Mouse (Mus musculus) ovary, postnatal 36 days (tissue): ENCODE measurements around the gene Arhgap27.
A peak's percentile ranks its signal among the peaks of the same experiment; 100 is the strongest.
"Not testable (repeated sequence)": the region's sequence is repeated elsewhere in the genome, so short reads cannot be mapped to it uniquely, and the experiment has no call there.

ENCODE experiments used
- DNase-seq: peaks from one replicate; pipeline ENCODE4 v3.0.0; 2022; ENCODE audit warnings: low spot score, mixed read lengths

Arhgap27 gene

DNA sequence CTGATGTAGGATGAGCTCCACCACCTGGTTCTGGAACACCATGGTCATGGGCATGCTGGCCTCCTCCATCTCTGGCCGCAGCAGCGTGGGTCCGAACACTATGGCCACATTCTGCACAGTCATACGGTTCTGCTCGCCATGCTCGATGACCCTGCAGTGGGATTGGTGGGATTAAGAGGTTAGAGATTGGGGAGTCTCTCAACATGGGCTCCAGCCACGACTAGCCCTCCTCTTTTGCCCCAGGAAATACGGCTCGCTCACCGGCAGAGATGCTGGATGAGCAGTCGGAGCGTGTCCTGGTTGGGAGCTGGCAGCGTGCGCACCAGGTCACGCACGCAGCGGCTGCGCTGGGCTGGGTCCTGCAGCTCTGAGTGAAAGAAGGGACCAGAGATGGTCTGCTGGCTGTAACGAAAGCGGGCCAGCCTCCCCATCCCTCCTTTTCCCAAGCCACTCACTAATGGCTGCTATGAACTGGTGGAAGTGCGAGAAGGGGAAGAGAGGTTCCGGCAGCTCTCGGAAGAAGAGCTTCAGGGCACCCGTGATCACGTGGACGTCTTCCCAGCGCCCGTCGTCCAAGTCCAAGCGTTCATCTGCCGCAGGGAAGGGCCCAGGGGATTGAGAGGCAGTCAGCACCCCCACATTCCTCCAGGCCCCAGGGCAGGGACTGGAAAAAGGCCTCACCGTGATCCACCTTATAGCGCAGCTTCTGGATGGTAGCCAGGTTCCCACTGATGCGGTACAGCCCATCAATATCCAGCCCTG is 30.4 kb downstream of the Arhgap27 start:
- DNase-seq, result no peak

DNA sequence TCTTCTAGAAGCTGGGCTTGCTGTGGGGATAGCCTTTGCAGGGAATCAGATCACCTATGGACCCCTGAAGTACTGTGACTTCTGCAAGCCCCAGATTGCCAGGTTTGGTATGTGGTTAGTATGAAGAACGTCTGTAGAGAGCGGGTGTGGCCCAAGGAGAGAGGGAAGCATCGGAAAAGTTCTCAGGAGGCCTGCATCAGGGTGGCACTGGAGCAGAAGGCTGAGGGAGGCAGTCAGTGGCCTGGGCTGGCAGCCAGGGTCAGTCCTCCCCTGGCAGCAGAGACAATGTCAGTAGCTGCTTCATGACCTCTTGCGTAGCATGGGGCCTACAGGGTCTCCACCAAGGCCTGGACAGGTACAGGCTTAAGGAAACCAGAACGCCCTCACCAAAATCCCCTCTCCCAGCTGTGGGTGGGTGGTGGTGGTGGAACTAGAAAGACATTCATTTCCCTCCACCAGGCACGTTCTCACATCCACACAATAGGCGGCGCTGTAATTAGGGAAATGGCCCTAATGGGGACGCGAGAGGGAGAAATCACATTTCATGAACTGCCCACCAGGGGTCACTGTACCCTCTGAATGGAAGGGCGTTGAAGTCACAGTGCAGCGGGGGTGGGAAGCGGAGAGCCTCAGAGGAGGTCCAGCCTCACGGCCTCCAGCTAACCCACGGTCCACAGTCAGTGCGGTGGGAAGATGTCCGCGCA is 31.2 kb downstream of the Arhgap27 start:
- DNase-seq, result peak; percentile 72

DNA sequence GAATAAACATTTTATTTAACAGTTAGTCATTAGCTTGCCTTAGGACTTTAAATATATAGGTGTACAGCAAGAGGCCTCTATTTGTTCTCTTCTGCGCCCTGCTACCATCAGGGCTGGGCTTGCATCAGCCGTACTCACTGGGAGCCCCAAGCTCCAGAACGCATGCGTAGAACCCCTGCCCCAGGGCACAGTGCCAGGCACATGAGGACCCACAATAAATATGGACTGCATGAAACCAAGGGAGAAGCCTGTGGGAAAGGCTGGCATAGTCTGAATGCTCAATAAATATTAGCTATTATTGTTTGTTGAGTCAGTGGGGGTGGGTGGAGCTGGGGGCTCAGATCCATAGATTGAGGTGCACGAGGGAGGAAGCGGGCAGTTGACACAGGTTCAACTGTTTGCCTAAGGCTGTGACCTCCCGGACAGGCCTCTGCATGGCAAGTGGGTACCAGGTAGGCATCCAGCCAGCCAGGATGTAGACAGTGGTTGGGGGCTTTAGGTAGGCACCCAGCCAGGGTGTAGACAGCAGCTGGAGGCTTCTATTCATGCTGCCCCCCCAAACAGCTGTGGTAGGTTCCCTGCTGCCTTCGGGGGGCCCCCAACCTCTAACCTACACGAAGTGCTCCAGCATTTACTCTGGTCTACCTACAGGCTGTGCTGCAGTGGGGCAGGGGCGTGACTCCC is 31.8 kb downstream of the Arhgap27 start:
- DNase-seq, result no peak

DNA sequence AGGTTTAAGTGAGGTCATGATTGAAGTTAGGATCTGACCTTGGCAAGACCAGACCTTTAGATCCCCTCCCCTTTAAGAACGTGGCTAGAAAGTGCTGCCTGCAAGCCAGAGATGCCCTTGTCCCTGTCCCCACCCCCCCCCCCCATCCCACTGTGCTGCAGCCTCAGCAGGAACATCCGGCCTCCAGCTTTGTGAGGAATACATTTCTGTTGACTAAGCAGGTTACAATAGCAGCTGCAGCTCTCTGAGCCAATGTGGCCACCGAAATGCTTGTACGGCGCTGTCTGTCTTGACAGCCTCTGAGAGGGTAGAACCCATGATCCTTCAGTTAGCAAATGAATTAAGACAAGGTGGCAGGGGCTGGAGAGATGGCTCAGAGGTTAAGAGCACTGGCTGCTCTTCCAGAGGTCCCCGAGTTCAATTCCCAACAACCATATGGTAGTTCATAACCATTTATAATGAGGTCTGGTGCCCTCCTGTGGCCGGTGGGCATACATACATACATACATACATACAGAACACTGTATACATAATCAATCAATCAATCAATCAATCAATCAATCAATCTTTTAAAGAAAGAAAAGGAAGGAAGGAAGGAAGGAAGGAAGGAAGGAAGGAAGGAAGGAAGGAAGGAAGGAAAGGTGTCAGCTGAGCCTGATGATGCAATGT is 32.7 kb downstream of the Arhgap27 start:
- DNase-seq, result no peak

DNA sequence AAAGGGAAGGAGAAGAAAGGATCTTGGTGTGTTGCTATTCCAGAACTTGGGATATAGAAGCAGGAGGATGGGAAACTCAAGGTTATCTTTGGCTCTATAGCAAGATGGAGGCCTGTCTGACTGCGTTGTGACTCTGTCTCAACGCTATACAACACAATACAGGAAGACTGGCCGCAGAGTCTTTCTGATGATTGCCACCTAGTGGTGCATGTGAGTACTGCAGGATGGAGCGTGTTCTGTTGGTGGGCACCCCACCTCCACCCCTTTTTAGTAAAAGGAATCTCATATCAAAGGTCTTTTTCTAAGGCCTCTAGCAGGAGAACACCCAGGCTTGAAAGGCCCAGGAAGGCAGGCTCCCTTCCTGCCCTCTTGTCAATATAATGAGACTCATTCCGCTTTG is 36.5 kb downstream of the Arhgap27 start:
- DNase-seq, result peak; percentile 57

DNA sequence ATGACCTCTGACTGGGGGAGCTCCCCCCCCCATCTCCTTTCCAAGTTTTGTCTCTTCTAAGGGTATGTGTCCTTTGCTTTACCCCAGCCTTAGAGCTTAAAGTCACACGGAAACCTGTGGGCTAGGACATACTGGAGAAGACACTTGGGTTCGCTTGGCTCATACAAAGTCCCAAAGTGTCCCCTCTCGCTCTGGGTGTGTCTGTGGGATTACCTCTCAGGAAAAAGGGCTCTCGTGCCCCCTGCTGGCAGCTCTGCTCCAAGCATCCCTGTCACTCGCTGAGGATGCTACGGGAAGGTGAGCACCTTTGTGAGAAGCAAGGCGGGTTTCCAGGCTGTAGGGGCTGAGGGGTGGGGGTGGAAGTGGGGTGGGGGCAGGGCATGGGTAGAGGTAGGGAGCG is 38.3 kb downstream of the Arhgap27 start:
- DNase-seq, result peak; percentile 67

DNA sequence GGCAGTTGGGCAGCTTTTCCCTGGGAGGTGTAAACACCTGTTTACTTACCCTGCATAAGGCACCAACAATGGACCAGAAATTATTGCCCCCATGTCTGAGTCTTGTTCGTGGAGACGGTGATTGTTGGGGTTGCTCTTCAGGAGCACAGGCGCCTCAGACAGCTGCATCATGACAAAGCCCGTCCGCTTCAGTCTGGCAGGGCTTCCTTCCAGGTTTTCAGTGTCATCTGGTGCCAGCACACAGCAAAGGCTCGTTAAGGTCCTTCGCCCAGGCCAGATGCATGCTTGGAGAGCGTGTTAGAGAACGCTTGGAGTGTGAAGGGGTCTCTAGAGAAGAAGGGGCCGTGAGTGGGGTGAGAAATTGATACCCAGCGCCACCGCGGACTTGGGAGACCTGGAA is 38.8 kb downstream of the Arhgap27 start:
- no peak for DNase-seq

DNA sequence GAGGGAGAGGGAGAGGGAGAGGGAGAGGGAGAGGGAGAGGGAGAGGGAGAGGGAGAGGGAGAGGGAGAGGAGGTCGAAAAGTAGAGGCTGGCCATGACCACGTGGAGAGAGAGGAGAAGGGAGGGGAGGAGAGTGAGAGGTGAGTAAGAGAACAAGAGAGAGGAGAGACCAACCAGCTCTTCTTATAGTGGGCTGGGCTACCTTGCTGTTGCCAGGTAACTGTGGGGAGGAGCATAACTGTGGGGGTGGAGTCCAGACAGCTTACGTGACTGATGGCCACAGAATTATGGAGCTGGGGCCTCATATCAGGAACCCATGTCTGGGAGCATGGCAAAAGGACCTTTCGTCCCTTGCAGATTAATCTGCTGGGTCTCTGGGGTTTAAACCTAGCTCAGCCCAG is 40.7 kb downstream of the Arhgap27 start:
- not testable (repeated sequence) for DNase-seq

DNA sequence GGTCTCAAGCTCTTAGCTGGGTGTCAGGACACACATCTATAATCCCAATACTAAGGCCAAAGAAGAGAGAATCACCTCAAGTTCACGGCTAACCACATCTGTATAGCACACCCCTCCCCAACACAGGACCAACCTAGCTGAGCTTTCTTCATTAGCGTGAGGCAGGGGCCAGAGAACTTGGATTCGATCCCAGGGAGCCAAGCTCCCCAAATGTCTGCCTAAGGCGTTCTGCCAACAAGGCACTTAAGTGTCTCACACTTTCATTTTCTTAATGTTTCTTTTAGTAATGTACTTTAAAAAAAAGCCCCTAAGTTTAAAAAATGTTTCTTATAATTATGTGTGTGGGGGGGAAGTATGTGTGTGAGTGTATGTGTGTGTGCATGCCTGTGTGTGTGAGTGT is 42.8 kb downstream of the Arhgap27 start:
- DNase-seq, result no peak

DNA sequence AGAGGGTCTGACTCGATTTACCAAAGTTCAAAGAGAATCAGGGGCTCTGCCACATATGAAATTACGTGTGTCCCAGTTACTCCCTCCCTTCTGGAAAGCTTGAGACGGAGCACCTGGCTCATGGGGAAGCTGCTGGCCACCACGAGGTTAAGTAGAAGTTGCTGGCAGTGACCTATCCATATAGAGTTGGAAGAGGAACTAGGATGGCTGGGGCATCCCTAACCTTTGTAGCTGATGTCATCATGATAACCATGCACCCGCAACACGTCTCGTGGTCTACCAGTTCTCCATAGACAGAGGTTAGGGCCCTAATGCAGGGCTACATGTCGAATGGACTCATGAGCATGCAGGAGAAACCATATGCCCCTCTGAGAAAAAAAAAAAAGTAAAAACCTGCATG is 43.3 kb downstream of the Arhgap27 start:
- DNase-seq, result no peak

DNA sequence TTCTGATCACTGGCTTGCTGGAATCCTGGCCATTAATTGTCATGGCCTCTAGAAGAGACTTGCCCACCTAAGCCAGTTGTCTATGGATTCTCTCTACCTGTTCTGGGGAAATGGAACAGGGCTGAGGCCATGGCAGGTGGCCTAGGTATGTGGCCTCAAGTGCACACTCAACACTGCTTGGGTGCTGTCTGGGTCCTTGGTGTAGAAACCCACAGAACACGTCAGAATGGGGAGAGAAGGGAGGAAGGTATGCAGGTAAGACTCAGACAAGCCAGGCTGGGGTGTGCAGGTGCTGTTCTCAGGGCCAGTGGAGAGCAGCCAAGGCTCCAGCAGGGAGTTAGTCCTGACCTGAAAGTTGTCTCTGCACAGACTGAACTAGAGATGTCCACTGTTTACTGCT is 45.5 kb downstream of the Arhgap27 start:
- DNase-seq, result no peak

DNA sequence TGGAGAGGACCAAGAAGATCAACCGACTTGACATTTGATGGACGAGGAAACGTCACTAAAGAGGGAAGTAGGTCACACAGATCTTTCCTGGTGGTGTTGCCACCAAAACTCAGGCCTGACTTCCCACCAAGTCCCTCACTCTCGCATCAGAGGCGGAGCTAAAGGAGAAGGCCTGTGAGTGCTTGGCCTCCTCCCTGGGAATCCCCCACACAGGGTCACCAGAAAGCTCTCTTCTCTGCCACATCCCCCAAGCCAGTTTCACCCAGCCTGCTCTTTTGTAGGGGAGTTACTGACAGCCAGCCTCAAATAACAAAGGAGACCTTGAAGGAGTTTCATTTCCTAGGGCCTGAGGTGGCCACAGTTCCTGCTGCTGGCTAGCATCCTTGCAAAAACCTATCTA is 48.1 kb downstream of the Arhgap27 start:
- DNase-seq, result no peak

DNA sequence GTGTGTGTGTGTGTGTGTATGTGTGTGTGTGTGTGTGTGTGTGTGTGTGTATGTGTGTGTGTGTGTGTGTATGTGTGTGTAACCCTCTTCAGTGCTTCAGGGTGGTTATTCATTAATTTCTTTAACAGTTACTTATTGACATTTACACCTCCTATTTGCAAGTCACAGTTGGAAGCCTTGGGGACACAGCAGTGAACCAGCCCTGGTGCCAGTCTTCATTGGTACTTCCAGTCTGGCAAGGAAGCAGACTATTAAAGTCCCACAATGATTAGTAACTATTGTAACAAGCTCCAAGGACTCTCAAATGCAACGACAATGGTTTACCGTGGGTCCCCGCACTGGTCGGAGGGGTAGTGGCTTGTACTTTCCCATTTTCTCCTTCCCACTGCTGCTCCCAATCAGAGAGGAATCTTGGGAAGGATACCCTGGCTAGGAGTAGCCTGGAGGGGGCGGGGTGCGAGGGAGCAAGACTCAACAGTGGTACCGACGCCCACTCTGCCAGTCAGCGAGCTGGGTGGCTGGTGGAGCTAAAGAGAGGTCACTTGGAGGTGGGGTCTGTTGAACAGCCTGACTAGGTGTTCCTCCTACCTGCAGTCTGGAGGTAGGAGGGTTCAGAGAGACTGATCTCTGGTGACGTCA is 48.6 kb downstream of the Arhgap27 start:
- DNase-seq, result no peak

DNA sequence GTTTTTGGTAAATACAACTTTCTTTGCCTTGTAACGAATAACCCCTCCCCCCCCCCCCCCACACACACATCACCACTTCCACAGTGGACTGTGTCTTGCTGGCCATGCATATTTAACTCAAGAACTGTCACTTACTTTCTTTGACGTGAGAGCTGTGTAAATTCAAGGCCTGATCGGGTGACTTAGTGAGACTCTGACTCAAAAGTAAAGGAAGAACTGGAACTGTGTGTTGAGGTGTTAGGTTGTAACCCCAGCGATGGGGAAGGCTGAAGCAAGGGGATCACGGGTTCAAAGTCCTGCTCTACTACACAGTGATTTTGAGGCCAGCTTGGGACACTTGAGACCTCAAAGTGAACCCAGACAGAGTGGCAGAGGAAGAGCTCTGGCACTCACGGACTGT is 50.0 kb downstream of the Arhgap27 start:
- no peak for DNase-seq

DNA sequence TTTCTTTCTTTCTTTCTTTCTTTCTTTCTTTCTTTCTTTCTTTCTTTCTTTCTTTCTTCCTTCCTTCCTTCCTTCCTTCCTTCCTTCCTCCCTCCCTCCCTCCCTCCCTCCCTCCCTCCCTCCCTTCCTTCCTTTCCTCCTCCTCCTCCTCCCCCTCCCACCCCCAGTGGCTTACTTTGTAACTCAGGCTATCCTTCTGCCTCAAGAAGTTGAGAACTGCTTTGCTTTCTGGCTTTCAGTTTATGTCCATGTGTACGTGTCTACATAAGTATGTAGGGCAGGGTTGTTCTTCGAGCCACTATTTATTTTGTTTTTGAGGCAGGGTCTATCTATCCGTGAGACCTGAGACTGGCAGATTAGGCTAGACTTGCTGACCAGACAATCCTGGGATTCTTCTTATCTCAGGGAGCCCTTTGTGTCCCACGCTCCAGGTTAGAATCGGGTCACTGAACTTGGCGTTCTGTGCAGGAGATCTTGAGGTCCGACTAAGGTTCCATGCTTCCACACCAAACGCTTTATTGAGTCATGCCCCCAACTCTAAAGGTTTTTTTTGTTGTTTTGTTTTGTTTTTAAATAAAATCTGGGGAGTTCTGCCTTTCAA is 50.7 kb downstream of the Arhgap27 start:
- DNase-seq, result no peak

DNA sequence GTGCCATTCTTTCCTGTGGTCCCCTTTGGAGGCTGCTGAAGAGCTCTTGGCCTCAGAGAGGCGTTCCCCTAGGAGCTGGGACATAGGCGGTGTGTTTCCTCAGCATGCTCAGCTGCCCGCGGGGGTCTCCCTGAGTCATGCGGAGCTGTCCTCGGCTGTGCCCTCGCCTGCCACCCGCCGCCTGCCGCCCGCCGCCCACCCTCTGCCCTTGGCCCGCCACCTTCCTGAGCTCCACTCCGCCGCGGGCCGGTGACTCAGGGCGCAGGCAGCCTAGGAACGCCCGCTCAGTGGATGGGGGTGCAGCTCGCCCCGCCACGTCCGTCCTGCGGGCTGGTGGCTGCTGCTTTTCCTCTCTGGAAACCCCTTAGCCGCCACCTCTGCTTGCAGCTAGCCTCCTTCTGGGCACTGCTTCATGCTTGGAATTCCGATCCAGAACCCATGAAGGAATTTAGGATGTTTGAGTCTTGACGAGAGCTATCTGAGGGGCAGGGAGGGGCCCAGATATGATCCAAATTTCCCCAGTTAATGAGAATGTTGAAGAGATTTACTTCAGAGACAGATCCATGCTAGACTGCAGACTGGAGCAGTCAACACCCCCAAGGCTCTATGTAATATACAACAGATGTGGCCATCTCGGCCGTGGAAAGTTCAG is 51.4 kb downstream of the Arhgap27 start:
- peak; percentile 70 for DNase-seq

DNA sequence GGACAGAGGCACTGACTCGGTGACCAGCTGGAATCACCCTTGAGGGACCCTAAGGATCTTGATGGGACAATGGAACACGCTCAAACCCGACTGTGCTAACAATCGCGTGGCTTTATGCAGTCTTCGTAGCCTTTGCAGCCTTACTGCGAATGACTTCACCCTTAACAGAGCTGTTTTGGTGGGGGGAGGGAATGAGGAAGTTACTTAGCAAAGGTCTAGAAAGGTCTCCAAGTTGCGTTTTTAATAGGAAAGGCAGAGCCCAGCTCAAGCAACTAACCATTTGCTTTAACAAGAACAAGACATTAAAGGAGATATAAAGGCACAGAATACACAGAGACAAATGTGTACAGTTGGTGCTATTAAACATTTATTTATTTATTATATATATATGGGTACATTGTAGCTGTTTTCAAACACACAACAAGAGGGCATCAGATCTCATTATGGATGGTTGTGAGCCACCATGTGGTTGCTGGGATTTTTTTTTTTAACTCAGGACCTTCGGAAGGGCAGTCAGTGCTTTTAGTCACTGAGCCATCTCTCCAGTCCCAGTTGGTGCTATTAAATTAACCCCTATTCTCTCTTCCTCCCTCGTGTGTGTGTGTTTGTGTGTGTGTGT is 53.4 kb downstream of the Arhgap27 start:
- DNase-seq, result no peak

DNA sequence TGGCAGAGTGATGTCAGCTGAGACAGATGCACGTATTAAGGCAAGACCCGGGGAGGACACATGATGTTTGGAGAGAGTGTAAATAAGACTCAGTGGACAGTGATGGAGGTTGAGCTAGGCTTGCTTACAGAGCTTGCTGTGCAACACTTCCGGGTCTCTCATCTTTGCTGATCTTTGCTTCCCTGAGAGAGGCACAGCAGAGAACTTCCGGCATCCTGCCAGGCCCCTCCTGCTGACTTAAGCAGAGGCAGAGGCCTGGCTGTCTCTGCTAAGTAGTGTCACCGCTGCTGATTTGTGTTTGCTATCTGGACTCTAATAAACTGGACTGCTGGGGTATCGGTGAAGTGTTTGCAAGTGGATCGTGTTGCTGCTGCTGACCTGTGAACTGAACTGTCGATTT is 55.6 kb downstream of the Arhgap27 start:
- no peak for DNase-seq

DNA sequence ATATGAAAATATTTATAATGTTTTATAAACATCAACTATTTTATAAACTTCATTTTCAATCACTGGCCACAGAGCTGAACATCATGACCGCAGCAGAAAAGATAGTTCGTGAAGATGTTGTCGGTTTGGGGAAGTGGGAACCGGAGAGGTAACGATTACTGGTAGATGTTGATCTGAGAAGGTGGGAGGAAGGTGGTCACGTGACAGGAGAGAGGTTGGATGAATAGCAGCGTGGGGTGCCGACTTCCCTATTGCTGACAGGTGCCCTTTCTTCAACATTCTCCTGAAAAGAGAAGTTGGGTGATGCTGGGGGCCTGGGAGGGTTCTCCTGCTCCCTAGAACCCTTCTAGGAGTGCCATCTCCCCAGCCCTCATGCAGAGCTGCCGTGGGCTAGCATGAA is 59.0 kb downstream of the Arhgap27 start:
- no peak for DNase-seq

DNA sequence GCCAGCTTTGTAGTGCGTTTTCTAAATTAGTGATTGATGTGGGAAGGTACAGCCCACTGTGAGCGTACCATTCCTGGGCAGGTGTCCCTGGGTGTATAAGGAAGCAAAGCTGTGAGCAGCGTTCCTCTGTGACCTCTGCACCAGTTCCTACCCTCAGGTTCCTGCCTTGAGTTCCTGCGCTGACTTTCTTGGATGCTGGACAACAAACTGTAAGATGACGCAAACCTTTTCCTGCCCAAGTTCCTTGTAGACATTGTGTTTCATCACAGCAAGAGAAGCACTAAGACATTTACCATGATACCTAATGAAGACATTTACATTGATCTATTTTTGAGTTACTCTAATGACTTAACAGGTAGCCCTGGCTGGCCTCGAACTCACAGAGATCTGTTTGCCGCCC is 68.7 kb downstream of the Arhgap27 start:
- DNase-seq, result no peak

DNA sequence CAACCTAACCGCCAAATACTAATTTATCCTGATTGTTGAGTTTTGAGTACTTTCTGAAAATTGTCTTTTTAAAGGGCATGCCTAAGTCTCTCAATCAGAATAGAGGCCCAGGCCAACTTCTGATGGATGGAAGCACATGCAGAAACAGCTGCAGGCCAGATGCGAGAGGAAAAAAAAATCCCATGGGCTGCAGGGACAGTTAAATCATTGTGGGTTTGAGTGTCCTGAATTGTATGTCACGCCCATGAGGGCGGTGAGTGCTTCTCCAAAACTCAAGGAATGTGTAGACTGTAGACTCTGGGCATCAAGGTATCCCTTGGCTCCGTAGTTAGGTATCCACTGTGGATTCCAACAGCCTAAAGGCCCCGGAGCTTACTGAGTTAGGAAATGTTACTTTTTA is 69.4 kb downstream of the Arhgap27 start:
- no peak for DNase-seq
